ENCODE assay signal across 25 mouse cellular contexts in genomic region chr3:136302541-136302940, GRCm38 (mm10).
"Had no signal": no experiment of that assay in that cellular context is flagged by ENCODE, and none has a peak within 500 bp of the region (broad histone marks: within the 10 kb centered on the region; RNA-seq: fewer than 3 reads in every experiment).

No protein-coding gene starts in this region.

- H3K9ac ChIP-seq: heart, embryonic 12.5 days; hindbrain, embryonic 13.5 days; hindbrain, embryonic 15.5 days; kidney, embryonic 15.5 days; limb, embryonic 13.5 days; limb, embryonic 15.5 days had no signal

- ATAC-seq: hindbrain, postnatal 0 days; intestine, embryonic 16.5 days had no signal

- H3K4me3 ChIP-seq: gastrocnemius, adult 2 months; heart, embryonic 10.5 days; heart, embryonic 12.5 days; hindbrain, embryonic 10.5 days; hindbrain, embryonic 13.5 days; hindbrain, embryonic 15.5 days; kidney, embryonic 15.5 days; limb, embryonic 13.5 days; limb, embryonic 15.5 days had no signal

- H3K27ac ChIP-seq: gastrocnemius, adult 2 months; heart, embryonic 10.5 days; hindbrain, embryonic 10.5 days; hindbrain, embryonic 13.5 days; hindbrain, embryonic 15.5 days; hindbrain, postnatal 0 days; kidney, embryonic 15.5 days; kidney, postnatal 0 days; limb, embryonic 13.5 days; limb, embryonic 15.5 days had no signal

- H3K36me3 ChIP-seq: heart, embryonic 10.5 days; heart, embryonic 12.5 days; hindbrain, embryonic 10.5 days; hindbrain, embryonic 13.5 days; hindbrain, embryonic 15.5 days; kidney, embryonic 15.5 days; limb, embryonic 13.5 days; limb, embryonic 15.5 days had no signal

- H3K4me1 ChIP-seq: heart, embryonic 10.5 days; heart, embryonic 12.5 days; hindbrain, embryonic 10.5 days; hindbrain, embryonic 13.5 days; hindbrain, embryonic 15.5 days; kidney, embryonic 15.5 days; limb, embryonic 15.5 days had no signal

- H3K4me2 ChIP-seq: heart, embryonic 12.5 days; hindbrain, embryonic 13.5 days; hindbrain, embryonic 15.5 days; kidney, embryonic 15.5 days; limb, embryonic 13.5 days; limb, embryonic 15.5 days had no signal

- H3K9me3 ChIP-seq: heart, embryonic 10.5 days; hindbrain, embryonic 10.5 days; hindbrain, embryonic 13.5 days; hindbrain, embryonic 15.5 days; kidney, embryonic 15.5 days; limb, embryonic 13.5 days; limb, embryonic 15.5 days had no signal

- DNase-seq: gastrocnemius, adult 2 months; gastrocnemius, postnatal 10 days; gastrocnemius, postnatal 25 days; heart, adult 18-20 months; heart, postnatal 10 days; heart, postnatal 4 days; kidney, adult 11 months; kidney, adult 2 months; kidney, adult 9 months; kidney, postnatal 14 days; kidney, postnatal 36 days; layer of hippocampus, adult 9-11 months; layer of hippocampus, postnatal 36 days; left cerebral cortex, postnatal 4 days had no signal

- H3K27me3 ChIP-seq: heart, embryonic 12.5 days; hindbrain, embryonic 13.5 days; hindbrain, embryonic 15.5 days; kidney, embryonic 15.5 days; limb, embryonic 13.5 days; limb, embryonic 15.5 days had no signal
